8 mouse cellular contexts compared by ENCODE assay signal in the genomic region with DNA sequence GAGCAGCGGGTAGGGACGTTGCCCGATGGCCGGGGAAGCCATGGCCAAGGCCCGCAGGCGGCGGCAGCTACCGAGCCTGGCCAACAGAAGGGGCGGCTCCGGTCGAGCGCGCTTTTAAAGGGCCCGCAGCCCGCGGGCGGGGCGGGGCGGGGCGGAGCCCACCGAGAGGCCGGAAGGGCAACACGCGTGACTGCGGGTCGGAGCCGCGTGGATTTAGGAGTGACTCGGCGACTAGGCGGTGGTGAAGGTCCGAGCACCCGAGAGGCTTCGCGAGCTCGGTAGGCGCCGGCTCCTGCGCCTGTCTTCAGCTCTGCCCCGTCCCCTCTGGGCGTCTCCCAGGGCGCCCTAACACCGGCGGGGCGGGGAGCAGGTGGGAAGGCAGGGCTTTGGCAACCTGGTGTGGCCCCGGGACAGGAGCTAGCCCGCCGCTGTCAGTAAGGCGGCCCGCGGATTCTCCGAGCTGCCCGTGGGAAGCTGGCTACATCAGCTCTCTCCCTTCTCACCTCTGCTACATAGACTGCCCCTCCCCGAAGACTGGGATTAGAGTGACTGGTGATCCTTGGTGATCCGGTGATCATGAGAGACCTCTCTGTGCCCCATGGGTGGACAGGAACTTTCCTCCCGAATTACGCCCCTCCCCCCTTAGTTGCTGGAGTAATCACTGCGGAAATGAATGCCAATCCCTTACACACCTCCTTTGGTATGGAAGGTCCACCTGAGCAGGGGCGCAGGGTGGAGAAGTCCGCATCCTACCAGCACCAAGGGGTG. TPM values are rescaled to one million over a fixed set of nuclear protein-coding genes. Genes with fewer than 3 reads are reported as not detected.
DNase-seq lines count a peak whose midpoint lies in the region; ATAC-seq lines count a peak whose summit lies in the region.

A gene (minus strand): TSS at position 170 of the 768 bp plus-strand sequence.

- H3K9me3 ChIP-seq in intestine, embryonic 14.5 days (ENCODE audit: control insufficient read depth, low read length), result no peaks in the 10 kb centered on the region

- H3K4me2 ChIP-seq in intestine, embryonic 14.5 days (ENCODE audit: low read length), result peak within 1 kb of the TSS; percentile 97

- peaks cover 19% of the 10 kb centered on the region; the same call in 1 of the 2 replicates for H3K4me1 ChIP-seq in intestine, embryonic 14.5 days (replicated peaks; ENCODE audit: control insufficient read depth, insufficient read depth, low read length)

- no peaks in the 10 kb centered on the region for H3K36me3 ChIP-seq in intestine, embryonic 14.5 days (ENCODE audit: control insufficient read depth, insufficient read depth, low read length)

- WGBS in intestine, embryonic 14.5 days, result under 1% methylated on average over 59 of the region's 60 CpGs

- intact Hi-C loops in left cerebral cortex, postnatal 25 days (cut with DNase I), result loop anchor here (5.0 kb wide), 1 partner anchor 183 kb away; no protein-coding TSS in a partner anchor

- peak within 1 kb of the TSS; percentile 60 for H3K4me3 ChIP-seq in intestine, embryonic 14.5 days (ENCODE audit: low read depth, low read length)

- peak within 1 kb of the TSS; percentile 44 for H3K9ac ChIP-seq in intestine, embryonic 14.5 days (ENCODE audit: low read length)

- H3K27me3 ChIP-seq in intestine, embryonic 14.5 days (replicated peaks; ENCODE audit: control insufficient read depth, insufficient read depth, low read length), result peaks cover 46% of the 10 kb centered on the region

- no peak within 1 kb of the TSS for H3K27ac ChIP-seq in intestine, embryonic 14.5 days (ENCODE audit: low read depth)

- DNase-seq in embryo, embryonic 10 days (ENCODE audit: low spot score), result peak; percentile 48
- peak; percentile 75 for DNase-seq in gastrocnemius, postnatal 25 days
- peak; percentile 73 for DNase-seq in intestine, embryonic 14.5 days (ENCODE audit: low spot score)
- DNase-seq in left cerebral cortex, postnatal 25 days (ENCODE audit: low spot score in 2 of 2), result peak; percentile 59 to 60
- peak; percentile 76 for DNase-seq in right cerebral cortex, postnatal 25 days
- DNase-seq in c-Kit-positive CD71-positive TER-119-positive erythroid progenitor cells, embryonic 14.5 days (ENCODE audit: low spot score), result no peak

- ATAC-seq in activated CD4-positive, CD25-positive, alpha-beta regulatory T cell, adult 4 months, result peak; percentile 43
- ATAC-seq in intestine, embryonic 14.5 days (replicated peaks; ENCODE audit: low FRiP score, low TSS enrichment, low read depth), result peak; percentile 56
- ATAC-seq in megakaryocyte-erythroid progenitor cell, adult 5-6 weeks (replicated peaks; ENCODE audit: low FRiP score, low TSS enrichment, poor library complexity, severe bottlenecking), result peak; percentile 68

RNA-seq across cellular contexts. Expression of the gene that starts here (rescaled TPM):
- 100 to 1,000 TPM; 278 to 305 TPM for polyA plus RNA-seq in activated CD4-positive, CD25-positive, alpha-beta regulatory T cell, adult 4 months (2017; shearing (Covaris generic))
- under 1 TPM; 0.70 to 0.90 TPM for total RNA-seq in gastrocnemius, postnatal 25 days (2021)
- 2.7 and 2.9 TPM in 2 replicates for polyA plus RNA-seq in intestine, embryonic 14.5 days (2014; fragmentation: Nextera tagmentation; extraction: Ambion mirVana)
- total RNA-seq in left cerebral cortex, postnatal 25 days (2021), result 10 to 100 TPM; 24.0 to 25.3 TPM
- total RNA-seq in megakaryocyte-erythroid progenitor cell, adult 5-6 weeks (2014; fragmentation: Nextera tagmentation), result 19.8 and 20.0 TPM in 2 replicates
- 26.0 and 28.0 TPM in 2 replicates for total RNA-seq in megakaryocyte-erythroid progenitor cell, adult 5-6 weeks (2017)

Comparison
In these comparisons a context has a peak if more than half of its experiments do, and no peak if none do; other contexts are left out.
1. RNA of the gene that starts here (total RNA-seq): 19.8 to 28.0 TPM in megakaryocyte-erythroid progenitor cell, adult 5-6 weeks and 24.0 to 25.3 TPM in left cerebral cortex, postnatal 25 days; 0.70 to 0.90 TPM in gastrocnemius, postnatal 25 days; every median in the first group is over 10 times any median in the second.
2. RNA of the gene that starts here (polyA plus RNA-seq): 278 to 305 TPM in activated CD4-positive, CD25-positive, alpha-beta regulatory T cell, adult 4 months; 2.7 to 2.9 TPM in intestine, embryonic 14.5 days; every median in the first group is over 10 times any median in the second.
3. Peak in DNase-seq in gastrocnemius, postnatal 25 days; RNA of the gene not detected or under 1 TPM.
4. Peak in every context shown above with its lines, with median percentiles within 50 percentile points of each other: ATAC-seq.